In the genomic region with DNA sequence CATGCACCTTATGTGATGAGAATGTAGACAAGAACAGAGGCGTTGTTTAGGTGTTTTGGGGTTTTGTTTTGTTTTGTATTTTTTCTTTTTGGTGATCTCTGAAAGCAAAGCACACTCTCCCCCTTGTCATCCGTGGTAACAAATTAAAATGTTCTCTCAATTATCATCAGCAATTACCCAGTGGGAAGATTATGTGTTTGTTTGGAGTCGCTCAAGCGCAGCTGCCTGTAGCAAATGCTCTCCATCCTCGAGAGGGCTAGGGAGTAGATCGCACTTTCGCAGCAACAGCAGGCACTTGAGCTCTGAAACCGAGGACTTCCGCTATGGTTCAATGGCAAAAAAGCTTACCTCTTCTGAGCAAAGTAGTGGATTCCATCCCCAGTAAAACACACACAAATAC, we compare ENCODE assay signal across 22 mouse cellular contexts. TPM values are rescaled to one million over a fixed set of nuclear protein-coding genes. Genes with fewer than 3 reads are reported as not detected.
DNase-seq lines count a peak whose midpoint lies in the region; ATAC-seq lines count a peak whose summit lies in the region.
"Had no signal": no experiment of that assay in that cellular context is flagged by ENCODE, and none has a peak within 500 bp of the region (broad histone marks: within the 10 kb centered on the region; RNA-seq: fewer than 3 reads in every experiment).

No protein-coding gene starts in this region.

- H3K4me3 ChIP-seq in forebrain, embryonic 14.5 days (ENCODE audit: low read depth, low read length), result no peak overlapping the region
- no peak overlapping the region for H3K4me3 ChIP-seq in forebrain, embryonic 13.5 days
- no peak overlapping the region for H3K4me3 ChIP-seq in limb, embryonic 11.5 days (ENCODE audit: low read depth, low read length)
- H3K4me3 ChIP-seq in limb, embryonic 10.5 days, result no peak overlapping the region
- H3K4me3 ChIP-seq: embryonic facial prominence, embryonic 10.5 days; heart, embryonic 10.5 days; hindbrain, embryonic 13.5 days; intestine, embryonic 15.5 days had no signal

- no peaks in the 10 kb centered on the region for H3K27me3 ChIP-seq in forebrain, embryonic 14.5 days (replicated peaks; ENCODE audit: control insufficient read depth, insufficient read depth, low read length)
- H3K27me3 ChIP-seq in forebrain, embryonic 13.5 days, result no peaks in the 10 kb centered on the region
- no peaks in the 10 kb centered on the region for H3K27me3 ChIP-seq in limb, embryonic 11.5 days (ENCODE audit: control insufficient read depth, insufficient read depth, low read length)
- H3K27me3 ChIP-seq in limb, embryonic 10.5 days (ENCODE audit: low read depth, poor library complexity, severe bottlenecking), result no peaks in the 10 kb centered on the region
- H3K27me3 ChIP-seq: hindbrain, embryonic 13.5 days; intestine, embryonic 15.5 days had no signal

- no peak overlapping the region for H3K4me2 ChIP-seq in forebrain, embryonic 14.5 days (ENCODE audit: low read length)
- H3K4me2 ChIP-seq in forebrain, embryonic 13.5 days, result no peak overlapping the region
- no peak overlapping the region for H3K4me2 ChIP-seq in limb, embryonic 11.5 days (ENCODE audit: low read depth, severe bottlenecking)
- H3K4me2 ChIP-seq: hindbrain, embryonic 13.5 days; intestine, embryonic 15.5 days had no signal

- H3K4me1 ChIP-seq in forebrain, embryonic 14.5 days (ENCODE audit: control insufficient read depth, insufficient read depth, low read length), result peaks cover 9% of the 10 kb centered on the region; the same call in 1 of the 2 replicates
- H3K4me1 ChIP-seq in forebrain, embryonic 13.5 days, result peaks cover 22% of the 10 kb centered on the region
- no peaks in the 10 kb centered on the region for H3K4me1 ChIP-seq in limb, embryonic 11.5 days (ENCODE audit: control insufficient read depth, insufficient read depth, low read length)
- no peaks in the 10 kb centered on the region for H3K4me1 ChIP-seq in limb, embryonic 10.5 days
- H3K4me1 ChIP-seq: embryonic facial prominence, embryonic 10.5 days; heart, embryonic 10.5 days; intestine, embryonic 15.5 days had no signal

- H3K36me3 ChIP-seq in forebrain, embryonic 14.5 days (ENCODE audit: control insufficient read depth, insufficient read depth, low read length), result no peaks in the 10 kb centered on the region
- H3K36me3 ChIP-seq in forebrain, embryonic 13.5 days (ENCODE audit: poor library complexity, severe bottlenecking), result no peaks in the 10 kb centered on the region
- no peaks in the 10 kb centered on the region for H3K36me3 ChIP-seq in limb, embryonic 11.5 days (ENCODE audit: control insufficient read depth, insufficient read depth, low read length)
- no peaks in the 10 kb centered on the region for H3K36me3 ChIP-seq in limb, embryonic 10.5 days
- H3K36me3 ChIP-seq: embryonic facial prominence, embryonic 10.5 days; G1E; heart, embryonic 10.5 days; hindbrain, embryonic 13.5 days; intestine, embryonic 15.5 days had no signal

- ATAC-seq in forebrain, embryonic 14.5 days, result peak; percentile 30; the same call in 1 of the 2 replicates
- ATAC-seq in forebrain, embryonic 13.5 days, result no peak
- ATAC-seq in limb, embryonic 11.5 days (ENCODE audit: insufficient number of reproducible peaks, low FRiP score, low TSS enrichment, low read depth), result no peak
- ATAC-seq: CD4-positive, CD25-positive, alpha-beta regulatory T cell, adult 4 months; intestine, embryonic 15.5 days had no signal

- H3K9me3 ChIP-seq in forebrain, embryonic 14.5 days (replicated peaks; ENCODE audit: control insufficient read depth, low read length), result no peaks in the 10 kb centered on the region
- H3K9me3 ChIP-seq in forebrain, embryonic 13.5 days (replicated peaks), result peaks cover 4% of the 10 kb centered on the region; the same call in 1 of the 2 replicates
- H3K9me3 ChIP-seq in limb, embryonic 11.5 days (ENCODE audit: control insufficient read depth, low read length), result no peaks in the 10 kb centered on the region
- no peaks in the 10 kb centered on the region for H3K9me3 ChIP-seq in limb, embryonic 10.5 days (replicated peaks)
- H3K9me3 ChIP-seq: heart, embryonic 10.5 days; hindbrain, embryonic 13.5 days; intestine, embryonic 15.5 days had no signal

- no peak overlapping the region for H3K9ac ChIP-seq in forebrain, embryonic 14.5 days (ENCODE audit: low read length)
- H3K9ac ChIP-seq in forebrain, embryonic 13.5 days, result no peak overlapping the region
- no peak overlapping the region for H3K9ac ChIP-seq in limb, embryonic 11.5 days (ENCODE audit: low read length)
- H3K9ac ChIP-seq: hindbrain, embryonic 13.5 days; intestine, embryonic 15.5 days had no signal

- 29% methylated on average over 9 of the region's 9 CpGs for WGBS in forebrain, embryonic 14.5 days
- WGBS in forebrain, embryonic 13.5 days, result 31% methylated on average over 9 of the region's 9 CpGs
- 88% methylated on average over 9 of the region's 9 CpGs for WGBS in limb, embryonic 11.5 days
- WGBS in limb, embryonic 10.5 days, result 90% methylated on average over 9 of the region's 9 CpGs

- peak; percentile 63 for DNase-seq in forebrain, embryonic 14.5 days (ENCODE audit: low spot score)
- DNase-seq in limb, embryonic 11.5 days (ENCODE audit: low spot score), result peak; percentile 11
- DNase-seq in limb, embryonic 10.5 days (ENCODE audit: low spot score), result no peak
- DNase-seq in Muller cell, postnatal 12 days (ENCODE audit: inconsistent ontology term), result peak; percentile 76
- DNase-seq in retina, postnatal 1 day, result peak; percentile 88
- DNase-seq in lung, adult 18-20 months, result no peak
- DNase-seq: adrenal gland, postnatal 14 days; B cell, adult 2 months; cerebellum, adult 2 months; cerebellum, postnatal 10 days; gastrocnemius, postnatal 10 days; heart, adult 18-20 months; heart, postnatal 10 days; heart, postnatal 4 days had no signal

- H3K27ac ChIP-seq in forebrain, embryonic 14.5 days (ENCODE audit: low read depth, low read length), result no peak overlapping the region
- no peak overlapping the region for H3K27ac ChIP-seq in forebrain, embryonic 13.5 days
- no peak overlapping the region for H3K27ac ChIP-seq in limb, embryonic 11.5 days (replicated peaks; ENCODE audit: low read depth, low read length)
- no peak overlapping the region for H3K27ac ChIP-seq in limb, embryonic 10.5 days
- H3K27ac ChIP-seq: embryonic facial prominence, embryonic 10.5 days; heart, embryonic 10.5 days; hindbrain, embryonic 13.5 days; intestine, embryonic 15.5 days had no signal

RNA-seq across cellular contexts. Expression of a gene that starts 57.7 kb away (rescaled TPM):
- polyA plus RNA-seq in forebrain, embryonic 14.5 days (2014; fragmentation: Nextera tagmentation; extraction: Ambion mirVana), result 0.22 and 0.48 TPM in 2 replicates
- polyA plus RNA-seq in forebrain, embryonic 13.5 days (2015; fragmentation: Nextera tagmentation; extraction: Ambion mirVana), result 0.43 TPM in 1 of 2 replicates, not detected in the other
- polyA plus RNA-seq in limb, embryonic 11.5 days (2014; fragmentation: Nextera tagmentation; extraction: Ambion mirVana), result not detected in 2 replicates
- polyA plus RNA-seq in limb, embryonic 10.5 days (2016; fragmentation: Nextera tagmentation; extraction: Ambion mirVana), result not detected in 2 replicates
- polyA plus RNA-seq: CD4-positive, CD25-positive, alpha-beta regulatory T cell, adult 4 months; embryonic facial prominence, embryonic 10.5 days; G1E; heart, embryonic 10.5 days; heart, embryonic 14.5 days had no signal

Comparison
In these comparisons a context has a peak if more than half of its experiments do, and no peak if none do; other contexts are left out.
1. DNase-seq: peak in forebrain, embryonic 14.5 days (single experiment), limb, embryonic 11.5 days (single experiment), Muller cell, postnatal 12 days (single experiment) and retina, postnatal 1 day (single experiment); none in limb, embryonic 10.5 days (single experiment) and lung, adult 18-20 months (0 of 2).